20 mouse cellular contexts compared by ENCODE assay signal in the genomic region with DNA sequence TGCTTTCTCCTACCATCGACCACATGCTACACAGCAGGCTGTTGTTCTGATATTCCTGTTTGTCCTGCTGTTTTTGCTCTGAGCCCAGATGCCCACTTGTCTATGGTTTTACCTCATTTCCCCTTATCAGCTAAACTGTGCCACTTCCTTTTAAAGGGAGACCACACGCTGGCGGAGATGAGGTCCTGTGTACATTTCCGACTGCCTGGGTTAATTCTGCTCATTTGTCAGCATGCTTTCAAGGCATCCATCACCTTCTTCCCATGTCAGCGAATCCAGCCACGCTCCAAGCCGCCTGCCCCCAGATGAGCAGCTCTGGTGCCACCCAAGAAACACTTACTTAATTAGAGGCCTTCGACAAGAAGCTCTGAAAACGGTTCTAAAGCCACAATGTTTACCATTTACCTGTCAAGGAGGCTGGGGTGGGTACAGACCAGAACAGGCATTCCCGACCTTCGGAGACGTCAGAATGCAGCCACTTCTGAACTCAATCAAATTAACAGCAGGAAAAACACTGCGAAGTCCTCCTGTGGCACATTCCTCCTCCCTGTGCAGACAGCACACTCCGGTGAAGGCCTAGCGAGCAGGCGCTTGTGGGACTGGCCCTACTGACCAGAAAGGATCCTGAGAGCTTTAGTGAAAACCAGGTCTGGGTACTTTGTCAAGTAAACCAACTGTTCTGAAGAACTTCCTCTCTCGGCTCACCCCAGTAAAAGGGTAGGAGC. TPM values are rescaled to one million over a fixed set of nuclear protein-coding genes. Genes with fewer than 3 reads are reported as not detected.
A peak's percentile ranks its signal among the peaks of the same experiment; 100 is the strongest.
DNase-seq lines count a peak whose midpoint lies in the region; ATAC-seq and TF ChIP-seq lines count a peak whose summit lies in the region.
"Had no signal": no experiment of that assay in that cellular context is flagged by ENCODE, and none has a peak within 500 bp of the region (broad histone marks: within the 10 kb centered on the region; RNA-seq: fewer than 3 reads in every experiment).

No protein-coding gene starts in this region.

- no peak overlapping the region for H3K4me3 ChIP-seq in intestine, embryonic 14.5 days (ENCODE audit: low read depth, low read length)
- H3K4me3 ChIP-seq in intestine, postnatal 0 days (ENCODE audit: low read depth, low read length), result no peak overlapping the region
- H3K4me3 ChIP-seq in ES-E14 (ENCODE audit: insufficient read depth in 1 of 2, low read depth in 1 of 2, low read length in 2 of 2, poor library complexity in 1 of 2, severe bottlenecking in 1 of 2), result no peak overlapping the region
- H3K4me3 ChIP-seq in limb, embryonic 10.5 days, result no peak overlapping the region
- H3K4me3 ChIP-seq: embryonic facial prominence, embryonic 13.5 days; gastrocnemius, adult 2 months; neural tube, embryonic 12.5 days had no signal

- H3K36me3 ChIP-seq in intestine, embryonic 14.5 days (ENCODE audit: control insufficient read depth, insufficient read depth, low read length), result no peaks in the 10 kb centered on the region
- H3K36me3 ChIP-seq in intestine, postnatal 0 days (ENCODE audit: control insufficient read depth, insufficient read depth), result no peaks in the 10 kb centered on the region
- H3K36me3 ChIP-seq in ES-E14 (ENCODE audit: control insufficient read depth, insufficient read depth, low read length, poor library complexity, severe bottlenecking), result peaks cover 2% of the 10 kb centered on the region; the same call in 1 of the 2 replicates
- H3K36me3 ChIP-seq in limb, embryonic 10.5 days, result no peaks in the 10 kb centered on the region
- H3K36me3 ChIP-seq: embryonic facial prominence, embryonic 13.5 days; neural tube, embryonic 12.5 days had no signal

- no peak overlapping the region for H3K9ac ChIP-seq in intestine, embryonic 14.5 days (ENCODE audit: low read length)
- no peak overlapping the region for H3K9ac ChIP-seq in intestine, postnatal 0 days (ENCODE audit: low read depth, low read length)
- peak overlapping the region; percentile 31; the same call in 1 of the 2 replicates for H3K9ac ChIP-seq in ES-E14 (ENCODE audit: insufficient read depth, low read depth, low read length, poor library complexity, severe bottlenecking)
- H3K9ac ChIP-seq: embryonic facial prominence, embryonic 13.5 days; forebrain, postnatal 0 days; hindbrain, embryonic 14.5 days; liver, postnatal 0 days; neural tube, embryonic 12.5 days had no signal

- H3K4me1 ChIP-seq in intestine, embryonic 14.5 days (replicated peaks; ENCODE audit: control insufficient read depth, insufficient read depth, low read length), result peaks cover 9% of the 10 kb centered on the region; the same call in 1 of the 2 replicates
- no peaks in the 10 kb centered on the region for H3K4me1 ChIP-seq in intestine, postnatal 0 days (replicated peaks; ENCODE audit: control insufficient read depth, insufficient read depth, low read length)
- H3K4me1 ChIP-seq in ES-E14 (ENCODE audit: control insufficient read depth in 2 of 2, insufficient read depth in 2 of 2, low read length in 2 of 2, poor library complexity in 1 of 2), result peaks cover 7 to 16% of the 10 kb centered on the region in 2 experiments; a peak in 2 of 4 replicates
- H3K4me1 ChIP-seq in limb, embryonic 10.5 days, result peaks cover 22% of the 10 kb centered on the region

- no peaks in the 10 kb centered on the region for H3K27me3 ChIP-seq in intestine, embryonic 14.5 days (replicated peaks; ENCODE audit: control insufficient read depth, insufficient read depth, low read length)
- H3K27me3 ChIP-seq in intestine, postnatal 0 days (replicated peaks; ENCODE audit: control insufficient read depth, insufficient read depth, low read length), result no peaks in the 10 kb centered on the region
- H3K27me3 ChIP-seq in limb, embryonic 10.5 days (ENCODE audit: low read depth, poor library complexity, severe bottlenecking), result no peaks in the 10 kb centered on the region
- H3K27me3 ChIP-seq: embryonic facial prominence, embryonic 13.5 days; neural tube, embryonic 12.5 days had no signal

- in situ Hi-C loops in ES-E14 (cut with MboI; ENCODE audit: low sequenced_read_pairs in 2 of 2, unreplicated experiment in 2 of 2), result loop anchor here in 1 of 2 experiments (5.0 to 25.0 kb wide), 2 partner anchors 187 to 427 kb away; no protein-coding TSS in a partner anchor

- ATAC-seq in intestine, embryonic 14.5 days (replicated peaks; ENCODE audit: low FRiP score, low TSS enrichment, low read depth), result no peak
- no peak for ATAC-seq in intestine, postnatal 0 days
- ATAC-seq: CD4-positive, CD25-positive, alpha-beta regulatory T cell, adult 4 months; forebrain, postnatal 0 days; intestine, embryonic 16.5 days had no signal

- no peak overlapping the region for H3K4me2 ChIP-seq in intestine, embryonic 14.5 days (ENCODE audit: low read length)
- H3K4me2 ChIP-seq in intestine, postnatal 0 days (replicated peaks; ENCODE audit: low read depth), result no peak overlapping the region
- H3K4me2 ChIP-seq: embryonic facial prominence, embryonic 13.5 days; hindbrain, embryonic 14.5 days; neural tube, embryonic 12.5 days had no signal

- DNase-seq in intestine, embryonic 14.5 days (ENCODE audit: low spot score), result peak; percentile 48
- peak; percentile 1 for DNase-seq in 3T3-L1 (ENCODE audit: low read depth, low spot score)
- no peak for DNase-seq in ES-E14 (ENCODE audit: low read depth, low spot score)
- peak; percentile 40 for DNase-seq in limb, embryonic 10.5 days (ENCODE audit: low spot score)
- DNase-seq in left cerebral cortex, postnatal 14 days (ENCODE audit: low spot score in 2 of 2), result no peak
- no peak for DNase-seq in adrenal gland, postnatal 25 days
- DNase-seq: adrenal gland, postnatal 36 days; cerebellum, adult 9-10 months; forebrain, postnatal 0 days; gastrocnemius, adult 2 months; liver; liver, postnatal 0 days; right cerebral cortex, postnatal 14 days; thymus, postnatal 14 days had no signal

- no peaks in the 10 kb centered on the region for H3K9me3 ChIP-seq in intestine, embryonic 14.5 days (ENCODE audit: control insufficient read depth, low read length)
- no peaks in the 10 kb centered on the region for H3K9me3 ChIP-seq in intestine, postnatal 0 days (ENCODE audit: control insufficient read depth)
- H3K9me3 ChIP-seq in ES-E14 (ENCODE audit: control insufficient read depth, insufficient read depth, low read depth, low read length), result no peaks in the 10 kb centered on the region
- H3K9me3 ChIP-seq in limb, embryonic 10.5 days (replicated peaks), result no peaks in the 10 kb centered on the region
- H3K9me3 ChIP-seq: neural tube, embryonic 12.5 days had no signal

- intact Hi-C loops in left cerebral cortex, postnatal 14 days (cut with DNase I), result loop anchor here (10.0 kb wide), 1 partner anchor 435 kb away; no protein-coding TSS in a partner anchor

- TF ChIP-seq CTCF in intestine, postnatal 0 days (IDR thresholded peaks at IDR 0.05; ENCODE audit: low read depth), result no peak

- H3K27ac ChIP-seq in intestine, embryonic 14.5 days (ENCODE audit: low read depth), result no peak overlapping the region
- no peak overlapping the region for H3K27ac ChIP-seq in intestine, postnatal 0 days (ENCODE audit: low read depth, low read length)
- H3K27ac ChIP-seq in ES-E14 (ENCODE audit: insufficient read depth, low read depth, low read length, poor library complexity, severe bottlenecking), result no peak overlapping the region
- H3K27ac ChIP-seq in limb, embryonic 10.5 days, result 0 out of 2 replicates have a peak overlapping the region, but pooled peaks have one; percentile 0
- H3K27ac ChIP-seq: embryonic facial prominence, embryonic 13.5 days; gastrocnemius, adult 2 months; hindbrain, embryonic 14.5 days; neural tube, embryonic 12.5 days had no signal

- WGBS in intestine, embryonic 14.5 days, result 29% methylated on average over 17 of the region's 17 CpGs
- WGBS in intestine, postnatal 0 days, result 57% methylated on average over 17 of the region's 17 CpGs
- 32% methylated on average over 17 of the region's 17 CpGs for WGBS in limb, embryonic 10.5 days

TF ChIP-seq in ES-E14, 5 proteins besides CTCF, POLR2A, EP300 and RAD21:
- TF ChIP-seq ZNF384 (IDR thresholded peaks at IDR 0.05; ENCODE audit: low read depth, low read length), result no peak
- no peak for TF ChIP-seq CHD2 (IDR thresholded peaks at IDR 0.05; ENCODE audit: low read depth, low read length)
- no peak for TF ChIP-seq ZC3H11A (IDR thresholded peaks at IDR 0.05; ENCODE audit: borderline replicate concordance, low read depth, low read length)
- TF ChIP-seq HCFC1 (IDR thresholded peaks at IDR 0.05; ENCODE audit: borderline replicate concordance, insufficient read depth, low read length), result no peak
- no peak for TF ChIP-seq MAFK (IDR thresholded peaks at IDR 0.05; ENCODE audit: insufficient read depth, low read depth, low read length)

RNA-seq across cellular contexts. Expression of gene F3, which starts 16.3 kb away (rescaled TPM):
- polyA plus RNA-seq in intestine, embryonic 14.5 days (2014; fragmentation: Nextera tagmentation; extraction: Ambion mirVana), result 23.4 and 24.8 TPM in 2 replicates
- 20.3 and 25.1 TPM in 2 replicates for polyA plus RNA-seq in intestine, postnatal 0 days (2015; fragmentation: Nextera tagmentation; extraction: Ambion mirVana)
- 28.4 and 57.8 TPM in 2 replicates for total RNA-seq in ES-E14 (2012; rRNA removed)
- polyA plus RNA-seq in limb, embryonic 10.5 days (2016; fragmentation: Nextera tagmentation; extraction: Ambion mirVana), result 5.0 and 5.3 TPM in 2 replicates
- 10 to 100 TPM; 42.8 to 47.9 TPM for total RNA-seq in left cerebral cortex, postnatal 14 days (2021)
- 9.1 and 10.0 TPM in 2 replicates for total RNA-seq in adrenal gland, postnatal 25 days (2021)
- polyA plus RNA-seq: CD4-positive, CD25-positive, alpha-beta regulatory T cell, adult 4 months had no signal

Comparison
In these comparisons a context has a peak if more than half of its experiments do, and no peak if none do; other contexts are left out.
1. DNase-seq: peak in intestine, embryonic 14.5 days (single experiment), 3T3-L1 (single experiment) and limb, embryonic 10.5 days (single experiment); none in ES-E14 (single experiment), left cerebral cortex, postnatal 14 days (0 of 2) and adrenal gland, postnatal 25 days (single experiment).